Mouse (Mus musculus): ENCODE measurements at regions not wholly inside any gene's neighbourhood (a gene's known extent, or its start where the extent isn't known, plus 50 kb on each side); places are given as distances from the start of the nearest gene placed in this dataset.

DNA sequence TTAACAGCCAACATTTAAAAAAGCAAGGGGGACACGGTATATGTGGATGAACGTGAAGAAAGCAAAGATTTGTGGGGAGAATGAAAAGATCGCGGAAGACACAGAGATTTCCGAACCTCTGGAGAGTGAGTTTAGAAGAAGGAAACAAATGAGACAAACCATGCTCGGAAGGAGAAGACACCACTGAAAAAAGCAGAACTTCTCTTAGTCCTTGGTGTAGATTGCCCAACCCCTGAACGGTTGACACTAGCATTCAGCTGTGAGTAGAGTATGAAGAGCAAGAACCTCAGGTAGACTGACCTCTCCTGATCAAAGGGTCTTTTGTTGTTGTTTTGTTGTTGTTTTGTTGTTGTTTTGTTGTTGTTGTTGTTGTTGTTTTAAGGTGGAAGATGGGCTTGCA, 75.8 kb upstream of the Hsd17b12 start:
- no peak for TF ChIP-seq CTCF (IDR thresholded peaks at IDR 0.05; ENCODE audit: low read depth)
- TF ChIP-seq EP300 (IDR thresholded peaks at IDR 0.05; ENCODE audit: low read depth), result no peak
